14 mouse cellular contexts compared by ENCODE assay signal in the genomic region with DNA sequence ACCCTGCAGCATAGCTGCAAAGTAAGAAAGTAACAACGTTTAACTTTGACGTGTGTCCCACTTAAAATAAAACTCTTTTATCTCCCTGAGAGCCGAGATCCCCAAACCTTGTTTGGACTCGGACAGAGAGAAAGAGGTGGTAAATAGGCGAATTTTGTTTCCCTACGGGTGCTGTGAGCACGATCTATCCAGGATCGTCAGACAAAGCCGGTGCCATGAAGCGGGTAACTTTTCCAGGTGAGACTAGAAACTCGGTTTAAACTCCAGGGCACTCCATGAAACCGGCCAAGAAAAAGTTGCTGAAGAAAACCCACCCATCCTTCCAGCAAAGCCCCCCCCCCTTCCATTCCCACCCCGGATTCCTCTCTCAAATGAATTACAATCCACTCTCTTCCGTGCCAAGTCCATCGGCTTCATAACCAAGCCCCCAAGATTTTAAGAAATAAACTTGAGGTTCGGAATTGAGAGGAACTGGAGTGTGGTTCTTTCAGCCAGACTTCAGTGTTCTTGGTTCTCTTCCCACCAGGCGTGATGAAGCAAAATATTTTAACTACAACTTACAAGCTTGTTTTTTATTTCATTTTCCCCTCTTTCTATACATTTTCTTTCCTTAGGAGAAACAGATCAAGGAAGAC.
A peak's percentile ranks its signal among the peaks of the same experiment; 100 is the strongest.
DNase-seq lines count a peak whose midpoint lies in the region; ATAC-seq and TF ChIP-seq lines count a peak whose summit lies in the region.
"Had no signal": no experiment of that assay in that cellular context is flagged by ENCODE, and none has a peak within 500 bp of the region (broad histone marks: within the 10 kb centered on the region; RNA-seq: fewer than 3 reads in every experiment).

No protein-coding gene starts in this region.

- no peak for ATAC-seq in kidney, postnatal 0 days (replicated peaks; ENCODE audit: low FRiP score, low read depth)
- no peak for ATAC-seq in kidney, embryonic 16.5 days (ENCODE audit: low FRiP score, low TSS enrichment)
- no peak for ATAC-seq in midbrain, embryonic 15.5 days (replicated peaks)
- ATAC-seq: inflammation-experienced regulatory T-cells, adult 6 months; liver, embryonic 12.5 days had no signal

- no peak overlapping the region for H3K4me2 ChIP-seq in kidney, postnatal 0 days (ENCODE audit: low read length)
- H3K4me2 ChIP-seq in kidney, embryonic 16.5 days (replicated peaks; ENCODE audit: low read depth, low read length): no peak overlapping the region
- 0 out of 2 replicates have a peak overlapping the region, but pooled peaks have one; percentile 12 for H3K4me2 ChIP-seq in midbrain, embryonic 15.5 days

- WGBS in kidney, postnatal 0 days: 2% methylated on average over 17 of the region's 17 CpGs
- WGBS in kidney, embryonic 16.5 days: under 1% methylated on average over 17 of the region's 17 CpGs
- WGBS in midbrain, embryonic 15.5 days: 3% methylated on average over 17 of the region's 17 CpGs

- no peak overlapping the region for H3K9ac ChIP-seq in kidney, postnatal 0 days (ENCODE audit: low read depth, low read length)
- no peak overlapping the region for H3K9ac ChIP-seq in kidney, embryonic 16.5 days (replicated peaks; ENCODE audit: low read length)
- H3K9ac ChIP-seq in midbrain, embryonic 15.5 days: no peak overlapping the region
- H3K9ac ChIP-seq: liver, embryonic 12.5 days had no signal

- no peak overlapping the region for H3K27ac ChIP-seq in kidney, postnatal 0 days
- H3K27ac ChIP-seq in kidney, embryonic 16.5 days (ENCODE audit: low read length): no peak overlapping the region
- no peak overlapping the region for H3K27ac ChIP-seq in midbrain, embryonic 15.5 days
- H3K27ac ChIP-seq: forebrain, embryonic 13.5 days; heart, embryonic 13.5 days; liver, embryonic 12.5 days had no signal

- DNase-seq in kidney, postnatal 0 days (ENCODE audit: low spot score): peak; percentile 14
- DNase-seq in embryo, embryonic 11 days: peak; percentile 41
- DNase-seq in fibroblast of lung, adult 2 months (ENCODE audit: low read depth): peak; percentile 2
- DNase-seq in layer of hippocampus, adult 9-11 months: no peak
- DNase-seq in lung, postnatal 10 days: no peak
- DNase-seq in thymus, postnatal 0 days (ENCODE audit: low spot score): no peak
- DNase-seq: lung, postnatal 36 days; right cerebral cortex, adult 18-20 months had no signal

- no peaks in the 10 kb centered on the region for H3K4me1 ChIP-seq in kidney, postnatal 0 days (replicated peaks; ENCODE audit: insufficient read depth, low read length)
- no peaks in the 10 kb centered on the region for H3K4me1 ChIP-seq in kidney, embryonic 16.5 days (ENCODE audit: insufficient read depth, low read length)
- peaks cover 5% of the 10 kb centered on the region; the same call in 1 of the 2 replicates for H3K4me1 ChIP-seq in midbrain, embryonic 15.5 days
- H3K4me1 ChIP-seq: liver, embryonic 12.5 days had no signal

- H3K27me3 ChIP-seq in kidney, postnatal 0 days (ENCODE audit: insufficient read depth, low read length): peaks cover 38% of the 10 kb centered on the region
- H3K27me3 ChIP-seq in kidney, embryonic 16.5 days (ENCODE audit: insufficient read depth, low read length): peaks cover 64% of the 10 kb centered on the region
- H3K27me3 ChIP-seq in midbrain, embryonic 15.5 days (replicated peaks): peaks cover 59% of the 10 kb centered on the region

- no peaks in the 10 kb centered on the region for H3K9me3 ChIP-seq in kidney, postnatal 0 days (replicated peaks; ENCODE audit: low read length)
- 0 out of 2 replicates have a peak, but pooled peaks cover 3% of the 10 kb centered on the region for H3K9me3 ChIP-seq in kidney, embryonic 16.5 days (ENCODE audit: low read length)
- H3K9me3 ChIP-seq in midbrain, embryonic 15.5 days: no peaks in the 10 kb centered on the region
- H3K9me3 ChIP-seq: forebrain, embryonic 13.5 days; heart, embryonic 13.5 days; liver, embryonic 12.5 days had no signal

- TF ChIP-seq CTCF in kidney, postnatal 0 days (IDR thresholded peaks at IDR 0.05; ENCODE audit: low read depth): no peak

- no peak overlapping the region for H3K4me3 ChIP-seq in kidney, postnatal 0 days (replicated peaks; ENCODE audit: low read depth, low read length)
- H3K4me3 ChIP-seq in kidney, embryonic 16.5 days (ENCODE audit: low read length): no peak overlapping the region
- no peak overlapping the region for H3K4me3 ChIP-seq in midbrain, embryonic 15.5 days
- H3K4me3 ChIP-seq: liver, embryonic 12.5 days had no signal

- no peaks in the 10 kb centered on the region for H3K36me3 ChIP-seq in kidney, postnatal 0 days (ENCODE audit: insufficient read depth, low read length)
- H3K36me3 ChIP-seq in kidney, embryonic 16.5 days (ENCODE audit: insufficient read depth, low read length): no peaks in the 10 kb centered on the region
- no peaks in the 10 kb centered on the region for H3K36me3 ChIP-seq in midbrain, embryonic 15.5 days (replicated peaks)
- H3K36me3 ChIP-seq: heart, embryonic 13.5 days; liver, embryonic 12.5 days had no signal

Comparison
In these comparisons a context has a peak if more than half of its experiments do, and no peak if none do; other contexts are left out.
1. DNase-seq: peak in kidney, postnatal 0 days (single experiment), embryo, embryonic 11 days (single experiment) and fibroblast of lung, adult 2 months (single experiment); none in layer of hippocampus, adult 9-11 months (single experiment), lung, postnatal 10 days (single experiment) and thymus, postnatal 0 days (single experiment).